Comparison of ENCODE assay signal across 11 mouse cellular contexts in the genomic region with DNA sequence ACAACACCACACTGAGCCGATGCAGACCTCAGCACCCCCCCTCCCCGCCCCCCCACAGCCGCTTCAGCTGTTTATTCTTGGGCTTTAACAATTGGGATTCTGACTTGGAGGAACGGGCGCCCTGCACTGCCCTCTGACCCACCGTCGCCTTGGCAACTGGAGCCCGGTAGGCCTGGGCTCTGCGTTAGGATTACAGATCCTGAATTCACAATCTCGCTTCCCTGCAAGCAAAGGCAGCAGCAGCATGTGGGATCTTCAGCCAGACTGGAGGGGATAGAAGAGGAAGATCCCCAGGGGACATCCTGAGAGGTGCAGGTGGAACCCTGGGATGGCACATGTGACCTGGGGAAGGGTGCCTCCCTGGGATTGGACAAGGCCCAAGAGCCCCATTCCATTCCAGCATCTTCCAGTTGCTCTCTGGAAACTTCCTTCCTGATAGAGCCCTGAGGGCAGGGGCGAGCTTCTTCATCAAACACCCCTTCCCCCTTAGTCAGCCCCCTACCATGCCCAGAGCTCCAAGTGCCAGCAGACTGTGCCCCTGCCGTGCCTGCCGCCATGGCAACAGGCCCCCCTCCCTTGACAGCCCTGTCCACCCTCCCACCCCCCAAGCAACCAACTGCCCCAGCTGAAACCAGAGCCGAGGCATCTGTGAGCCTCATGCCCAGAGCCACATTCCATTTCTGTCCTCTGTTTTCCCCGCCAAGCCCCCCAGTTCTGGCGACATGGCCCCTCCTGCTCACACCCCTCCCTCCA. TPM values are rescaled to one million over a fixed set of nuclear protein-coding genes. Genes with fewer than 3 reads are reported as not detected.
DNase-seq lines count a peak whose midpoint lies in the region; ATAC-seq and TF ChIP-seq lines count a peak whose summit lies in the region.
"Had no signal": no experiment of that assay in that cellular context is flagged by ENCODE, and none has a peak within 500 bp of the region (broad histone marks: within the 10 kb centered on the region; RNA-seq: fewer than 3 reads in every experiment).

No protein-coding gene starts in this region.

- no peaks in the 10 kb centered on the region for H3K27me3 ChIP-seq in heart, embryonic 16.5 days (ENCODE audit: control insufficient read depth, insufficient read depth, low read length)
- no peaks in the 10 kb centered on the region for H3K27me3 ChIP-seq in hindbrain, embryonic 15.5 days
- H3K27me3 ChIP-seq in myocyte (ENCODE audit: control insufficient read depth, insufficient read depth, insufficient read length): no peaks in the 10 kb centered on the region

- H3K4me3 ChIP-seq in heart, embryonic 16.5 days (ENCODE audit: low read length): no peak overlapping the region
- no peak overlapping the region for H3K4me3 ChIP-seq in hindbrain, embryonic 15.5 days
- no peak overlapping the region for H3K4me3 ChIP-seq in myocyte
- H3K4me3 ChIP-seq: liver, embryonic 13.5 days had no signal

- DNase-seq in heart, postnatal 10 days: no peak
- DNase-seq in embryo, embryonic 11 days: peak; percentile 85
- DNase-seq in frontal cortex, postnatal 14 days (ENCODE audit: low spot score in 2 of 2): no peak
- no peak for DNase-seq in gastrocnemius, postnatal 25 days
- no peak for DNase-seq in yolk sac, embryonic 10.5 days (ENCODE audit: low spot score)
- DNase-seq: liver, embryonic 13.5 days; spleen, adult 18-20 months had no signal

- H3K9me3 ChIP-seq in heart, embryonic 16.5 days (replicated peaks; ENCODE audit: control insufficient read depth, low read length): no peaks in the 10 kb centered on the region
- no peaks in the 10 kb centered on the region for H3K9me3 ChIP-seq in hindbrain, embryonic 15.5 days
- H3K9me3 ChIP-seq: G1E; liver, embryonic 13.5 days had no signal

- no peak for TF ChIP-seq POLR2A in myocyte (IDR thresholded peaks at IDR 0.05; ENCODE audit: insufficient read length, low read depth)

- 0 out of 2 replicates have a peak overlapping the region, but pooled peaks have one; percentile 43 for H3K9ac ChIP-seq in heart, embryonic 16.5 days (ENCODE audit: low read length)
- H3K9ac ChIP-seq in hindbrain, embryonic 15.5 days: peak overlapping the region; percentile 32; the same call in 1 of the 2 replicates
- H3K9ac ChIP-seq: liver, embryonic 13.5 days had no signal

- no peaks in the 10 kb centered on the region for H3K36me3 ChIP-seq in heart, embryonic 16.5 days (ENCODE audit: control insufficient read depth, insufficient read depth)
- H3K36me3 ChIP-seq in hindbrain, embryonic 15.5 days: no peaks in the 10 kb centered on the region
- no peaks in the 10 kb centered on the region for H3K36me3 ChIP-seq in myocyte (ENCODE audit: control insufficient read depth, insufficient read depth)
- H3K36me3 ChIP-seq: liver, embryonic 13.5 days had no signal

- 36% methylated on average over 16 of the region's 16 CpGs for WGBS in heart, embryonic 16.5 days
- WGBS in hindbrain, embryonic 15.5 days: 4% methylated on average over 16 of the region's 16 CpGs

- ATAC-seq in heart, embryonic 16.5 days (replicated peaks; ENCODE audit: extremely low read depth, insufficient read depth, low FRiP score): no peak
- 0 out of 2 replicates have a peak, but pooled peaks have one; percentile 7 for ATAC-seq in hindbrain, embryonic 15.5 days (ENCODE audit: low FRiP score, low read depth)

- H3ac ChIP-seq in myocyte (ENCODE audit: control insufficient read depth, insufficient read length): no peak overlapping the region

- H3K4me2 ChIP-seq in heart, embryonic 16.5 days (ENCODE audit: low read depth, low read length): no peak overlapping the region
- H3K4me2 ChIP-seq in hindbrain, embryonic 15.5 days: peak overlapping the region; percentile 41
- no peak overlapping the region for H3K4me2 ChIP-seq in myocyte (ENCODE audit: low read depth)
- H3K4me2 ChIP-seq: liver, embryonic 13.5 days had no signal

- peaks cover 100% of the 10 kb centered on the region for H3K4me1 ChIP-seq in heart, embryonic 16.5 days (ENCODE audit: control insufficient read depth, insufficient read depth, low read length)
- H3K4me1 ChIP-seq in hindbrain, embryonic 15.5 days (replicated peaks): peaks cover 100% of the 10 kb centered on the region

- peaks cover 99% of the 10 kb centered on the region for H3K79me2 ChIP-seq in myocyte (ENCODE audit: control insufficient read depth, insufficient read depth)

- H3K27ac ChIP-seq in heart, embryonic 16.5 days (ENCODE audit: low read length): peak overlapping the region; percentile 90
- H3K27ac ChIP-seq in hindbrain, embryonic 15.5 days (replicated peaks): peak overlapping the region; percentile 87
- H3K27ac ChIP-seq: liver, embryonic 13.5 days had no signal

- intact Hi-C loops in heart, postnatal 10 days (cut with DNase I): no loop called here

TF ChIP-seq in myocyte, 11 proteins besides CTCF, POLR2A, EP300 and RAD21:
- TF ChIP-seq MYOG (IDR thresholded peaks at IDR 0.05; ENCODE audit: control insufficient read depth in 1 of 3, insufficient read depth in 1 of 3, insufficient read length in 2 of 3, low read depth in 2 of 3) (peak in 1 of 3 experiments; percentile 22), MYOD1 (IDR thresholded peaks at IDR 0.05; ENCODE audit: control insufficient read depth in 1 of 3, insufficient read length in 2 of 3, low read depth in 2 of 3) (no peak), REST (IDR thresholded peaks at IDR 0.05; ENCODE audit: insufficient read depth, insufficient read length) (no peak), SRF (IDR thresholded peaks at IDR 0.05; ENCODE audit: control insufficient read depth, insufficient read length, low read depth) (no peak), E2F4 (IDR thresholded peaks at IDR 0.05; ENCODE audit: insufficient read depth) (no peak), USF1 (IDR thresholded peaks at IDR 0.05; ENCODE audit: low read depth) (no peak), TCF12 (IDR thresholded peaks at IDR 0.05; ENCODE audit: insufficient read depth, poor library complexity, severe bottlenecking) (no peak), POLR2AphosphoS2 (IDR thresholded peaks at IDR 0.05; ENCODE audit: insufficient read length, low read depth) (peak; percentile 7), MAX (IDR thresholded peaks at IDR 0.05; ENCODE audit: low read depth) (no peak), CEBPB (IDR thresholded peaks at IDR 0.05; ENCODE audit: insufficient read depth, poor library complexity, severe bottlenecking) (no peak), TCF3 (IDR thresholded peaks at IDR 0.05; ENCODE audit: insufficient read length, low read depth) (no peak)

RNA-seq across cellular contexts. Expression of gene Ahdc1, which starts 36.5 kb away (rescaled TPM):
- 7.1 and 7.2 TPM in 2 replicates for polyA plus RNA-seq in heart, embryonic 16.5 days (2015; fragmentation: Nextera tagmentation; extraction: Ambion mirVana)
- 10 to 100 TPM; 54.0 to 63.0 TPM for total RNA-seq in heart, postnatal 10 days (2021)
- polyA plus RNA-seq in hindbrain, embryonic 15.5 days (2015; fragmentation: Nextera tagmentation; extraction: Ambion mirVana): 11.8 and 13.9 TPM in 2 replicates
- polyA plus RNA-seq in myocyte (2012; fragmentation: generic; extraction: Trizol): 58.2 TPM
- 10 to 100 TPM; 29.3 to 32.8 TPM for total RNA-seq in gastrocnemius, postnatal 25 days (2021)
